Mouse (Mus musculus): Measurements from ENCODE around the gene Abcc1.

DNA sequence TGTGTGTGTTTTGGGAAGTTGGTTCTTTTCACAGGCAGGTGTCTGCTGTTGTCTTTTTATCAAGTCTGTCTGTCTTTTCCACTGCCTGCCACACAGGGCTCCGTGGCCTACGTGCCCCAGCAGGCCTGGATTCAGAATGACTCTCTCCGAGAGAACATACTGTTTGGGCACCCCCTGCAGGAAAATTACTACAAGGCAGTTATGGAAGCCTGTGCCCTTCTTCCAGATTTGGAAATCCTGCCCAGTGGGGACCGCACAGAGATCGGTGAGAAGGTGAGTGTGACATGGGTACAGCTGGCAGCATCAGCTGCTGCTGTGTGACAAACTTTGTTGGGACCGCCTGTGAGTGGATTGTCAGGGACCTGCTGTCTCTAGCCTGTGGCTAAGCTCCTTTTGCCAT lies 83.8 kb downstream of the Abcc1 start:
- TF ChIP-seq CTCF (IDR thresholded peaks at IDR 0.05; ENCODE audit: borderline replicate concordance, insufficient read depth, low read depth, low read length), result peak; percentile 21; the same call in 1 of the 2 replicates
- no peak for TF ChIP-seq POLR2A (IDR thresholded peaks at IDR 0.05; ENCODE audit: borderline replicate concordance, insufficient read depth, low read length)

Data from cerebellum, adult 2 months (tissue).